Mouse (Mus musculus) ovary, postnatal 10 days (tissue): ENCODE measurements around the gene Thy1.

ENCODE experiments used
- DNase-seq: peaks from one replicate; pipeline ENCODE4 v3.0.0; 2022; ENCODE audit warnings: low spot score

Gene Thy1

DNA sequence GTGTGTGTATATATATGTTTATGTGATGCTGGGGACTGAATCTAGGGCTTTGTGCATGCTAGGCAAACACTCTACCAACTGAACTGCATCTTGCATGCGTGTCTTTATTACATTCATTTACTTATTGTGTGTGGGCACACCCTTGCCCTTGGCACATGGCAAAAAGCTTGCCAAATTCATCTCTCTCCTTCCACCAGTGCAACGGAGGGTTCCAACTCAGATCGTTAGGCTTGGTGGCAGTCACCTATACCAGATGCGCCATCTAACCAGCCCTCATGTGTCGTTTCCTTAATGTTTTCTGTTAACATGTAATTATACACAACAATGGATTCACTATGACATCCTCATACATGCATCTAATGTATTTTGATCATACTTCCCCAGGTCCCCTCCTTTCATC is 39.1 kb downstream of the Thy1 start:
- DNase-seq = no peak

DNA sequence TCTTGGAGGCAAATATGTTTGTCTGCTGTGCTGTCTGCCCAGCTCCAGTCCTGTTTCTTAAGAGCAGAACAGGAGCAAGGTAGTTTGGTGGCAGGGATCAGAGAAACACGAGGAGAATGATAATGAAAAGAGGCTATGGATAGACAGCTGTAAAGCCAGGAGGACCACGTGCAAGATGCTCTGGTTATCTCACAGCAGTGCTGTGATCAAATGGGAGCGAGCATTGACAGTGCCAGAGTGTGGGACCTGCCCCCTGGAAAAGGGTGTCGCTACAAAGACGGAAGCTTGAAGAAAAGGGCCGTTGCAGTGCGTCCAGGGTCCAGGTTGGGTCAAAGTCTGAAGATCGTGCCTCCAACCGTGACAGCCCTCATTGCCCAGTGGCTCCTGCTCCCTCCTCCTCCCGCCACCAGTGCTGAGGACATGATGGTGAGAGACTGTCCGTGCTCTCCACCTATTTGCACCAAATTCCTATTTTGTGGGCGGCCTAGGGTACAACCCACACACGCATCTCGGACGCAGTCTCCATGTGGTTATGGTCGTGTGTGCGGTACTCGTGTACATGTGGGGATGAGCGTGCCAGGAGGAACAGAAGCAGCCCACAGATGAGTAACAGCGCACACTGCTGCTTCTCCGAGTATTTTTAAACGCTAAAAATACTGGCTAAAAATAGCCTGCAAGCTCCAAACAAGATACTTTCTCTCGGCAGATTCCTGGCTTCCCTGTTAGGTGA is 40.4 kb downstream of the Thy1 start:
- no peak for DNase-seq

DNA sequence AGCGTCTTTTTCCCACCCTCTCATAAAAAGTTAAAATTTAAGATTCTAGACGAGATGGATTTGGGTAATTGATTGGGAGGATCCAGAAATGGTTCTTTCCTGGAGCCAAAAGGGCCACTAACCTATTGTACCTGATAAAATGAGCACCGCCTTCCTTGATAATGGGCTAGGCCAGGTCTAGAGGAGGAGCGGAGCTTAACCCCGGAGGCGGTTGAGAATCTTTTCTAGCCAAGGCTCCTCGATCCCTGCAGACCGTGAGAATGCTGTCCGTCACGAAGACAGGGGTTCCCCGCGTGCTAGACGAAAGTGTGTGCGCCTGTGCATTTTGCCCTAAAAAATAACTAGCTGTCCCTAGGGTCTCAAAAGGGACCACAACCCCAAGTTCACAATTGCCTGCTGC is 41.1 kb downstream of the Thy1 start:
- no peak for DNase-seq

DNA sequence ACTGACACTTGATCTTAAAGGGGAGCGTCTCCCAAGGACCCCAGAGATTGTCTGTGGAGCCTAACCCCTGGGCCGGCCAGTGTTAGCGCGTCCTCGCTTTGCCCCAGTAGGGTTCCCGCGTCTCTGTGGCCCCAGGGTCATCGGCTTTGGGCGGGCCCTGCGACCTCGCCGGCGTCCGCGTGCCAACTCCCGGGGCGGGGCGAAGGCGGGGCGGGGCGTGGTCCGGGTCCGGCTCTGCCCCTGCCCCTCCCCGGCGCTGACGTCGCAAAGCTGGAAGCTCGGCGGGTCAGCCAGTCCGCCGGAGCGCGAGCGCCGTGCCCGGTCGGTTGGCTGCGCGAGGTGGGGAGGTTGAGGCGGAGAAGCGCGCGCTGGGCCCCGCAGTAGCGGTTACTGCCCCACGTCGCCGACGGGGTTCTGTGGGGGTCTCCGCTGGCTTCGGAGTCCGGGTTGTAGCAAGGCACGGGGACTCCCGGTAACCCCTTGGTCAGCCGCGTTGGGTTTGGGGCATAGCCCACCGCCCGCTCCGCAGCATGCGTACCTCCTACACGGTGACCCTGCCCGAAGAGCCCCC is 41.6 kb downstream of the Thy1 start:
- DNase-seq = peak; percentile 93

DNA sequence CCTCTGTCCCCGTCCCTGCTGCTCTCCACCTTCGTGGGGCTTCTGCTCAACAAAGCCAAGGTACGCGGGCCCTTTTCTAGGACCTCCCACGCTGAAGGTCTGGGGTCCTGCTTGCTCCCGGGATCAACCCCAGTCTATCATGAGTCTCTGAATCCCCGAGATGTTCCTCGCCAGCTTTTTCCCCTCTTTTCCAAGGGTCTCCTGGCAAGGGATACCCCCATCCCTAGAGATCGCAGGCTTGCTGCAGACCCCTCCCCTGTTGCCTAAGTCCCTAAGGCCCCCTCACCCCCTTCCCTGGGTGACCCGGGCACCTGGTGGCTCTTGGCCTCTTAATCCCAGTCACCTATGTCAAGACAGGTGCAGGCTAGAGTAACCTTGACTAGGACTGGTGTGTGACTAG is 42.1 kb downstream of the Thy1 start:
- no peak for DNase-seq

DNA sequence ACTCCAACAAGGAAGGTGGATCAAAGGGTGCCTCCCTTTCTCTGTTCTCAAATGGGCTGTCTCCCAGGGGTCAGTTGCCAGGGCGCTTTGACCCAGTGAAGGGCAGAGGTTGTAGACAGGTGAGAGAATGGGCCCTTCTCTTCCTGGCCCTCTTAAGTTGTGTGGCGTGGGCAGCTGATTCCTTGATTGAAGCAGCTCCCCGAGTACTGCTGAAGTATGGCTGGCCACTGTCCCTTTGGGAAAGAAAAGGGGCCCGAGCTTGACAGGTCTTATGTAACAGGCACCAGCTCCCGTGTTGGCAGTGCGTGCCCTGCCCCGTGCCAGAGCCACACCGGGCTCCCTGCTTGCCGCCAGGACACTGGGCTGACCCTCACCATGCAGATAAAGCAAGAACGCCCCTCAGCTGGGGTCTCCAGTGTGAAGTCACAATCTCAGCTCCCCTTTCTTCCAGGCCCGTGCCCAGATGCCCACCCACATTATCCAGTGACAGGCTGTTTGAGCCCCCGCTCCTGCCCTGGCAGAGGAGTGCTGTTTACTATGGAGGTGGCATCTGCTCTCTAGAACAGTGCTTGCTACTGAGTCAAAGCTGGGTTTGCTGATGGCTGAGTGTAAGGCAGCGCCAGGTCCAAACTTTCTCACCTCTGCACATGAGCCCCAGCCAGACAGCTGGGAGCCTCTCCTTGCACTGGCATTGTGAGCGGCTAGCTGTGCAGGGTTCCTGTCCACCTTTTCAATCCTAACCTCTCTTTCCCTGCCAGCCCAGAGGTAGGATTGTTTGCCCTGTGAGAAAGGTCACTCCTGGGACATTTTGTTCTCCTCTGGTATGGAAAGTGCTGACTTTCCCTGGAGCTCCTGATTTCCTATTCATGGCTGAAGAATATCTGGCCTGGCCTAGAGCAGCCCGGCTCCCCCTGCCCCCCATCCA is 42.8 kb downstream of the Thy1 start:
- DNase-seq = no peak

DNA sequence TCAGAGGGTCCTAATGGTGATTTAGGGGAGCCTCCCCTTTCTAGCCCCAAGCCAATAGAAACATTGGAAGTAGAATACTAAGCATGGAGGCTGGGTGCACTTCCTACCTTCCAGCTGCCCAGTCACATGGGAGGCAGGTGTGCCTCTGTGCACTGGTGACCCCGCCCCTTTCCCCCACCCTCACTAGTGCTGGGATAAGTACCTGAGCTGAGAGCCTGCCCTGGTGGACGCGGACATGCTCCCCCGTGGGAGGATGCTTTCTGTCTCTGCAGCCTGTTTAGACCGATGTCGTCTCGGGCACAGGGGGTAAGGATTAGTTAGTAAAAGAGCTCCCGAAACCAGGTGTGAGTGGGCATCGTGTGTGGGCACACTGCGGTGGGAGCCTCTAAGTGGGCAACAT is 43.8 kb downstream of the Thy1 start:
- no peak for DNase-seq

DNA sequence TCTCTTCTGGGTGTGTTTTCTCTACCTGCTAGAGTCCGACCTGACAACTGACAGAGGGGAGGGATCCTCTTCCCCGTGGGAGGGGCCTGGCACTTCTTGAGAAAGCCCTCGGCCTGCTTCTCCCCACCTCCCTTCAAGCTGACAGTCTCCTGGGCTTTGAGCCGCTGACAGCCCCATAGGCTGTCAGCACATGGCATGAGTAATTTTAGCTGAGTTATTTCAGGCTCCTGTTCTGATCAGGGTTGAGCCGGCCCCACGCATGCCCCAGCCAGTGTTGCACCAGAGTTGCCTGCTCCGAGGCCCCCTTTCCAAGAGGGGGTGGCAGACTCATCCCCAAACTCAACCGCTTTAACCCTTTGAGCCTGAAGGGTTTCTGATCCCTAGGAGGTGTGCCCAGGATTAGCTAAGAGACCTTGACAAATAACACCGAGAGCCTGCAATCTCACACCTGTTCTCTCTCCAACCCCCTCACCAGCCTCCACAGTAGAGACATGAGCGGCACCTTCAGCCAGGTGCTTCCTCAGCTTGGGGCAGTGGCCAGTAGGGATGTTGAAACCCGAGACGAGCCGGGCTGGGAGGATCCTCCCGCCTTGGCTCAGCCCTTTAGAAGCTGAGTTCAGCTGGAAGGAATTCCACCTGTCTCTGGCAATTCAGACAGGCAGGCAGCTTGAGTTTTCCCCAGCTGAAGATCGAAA is 44.7 kb downstream of the Thy1 start:
- no peak for DNase-seq

DNA sequence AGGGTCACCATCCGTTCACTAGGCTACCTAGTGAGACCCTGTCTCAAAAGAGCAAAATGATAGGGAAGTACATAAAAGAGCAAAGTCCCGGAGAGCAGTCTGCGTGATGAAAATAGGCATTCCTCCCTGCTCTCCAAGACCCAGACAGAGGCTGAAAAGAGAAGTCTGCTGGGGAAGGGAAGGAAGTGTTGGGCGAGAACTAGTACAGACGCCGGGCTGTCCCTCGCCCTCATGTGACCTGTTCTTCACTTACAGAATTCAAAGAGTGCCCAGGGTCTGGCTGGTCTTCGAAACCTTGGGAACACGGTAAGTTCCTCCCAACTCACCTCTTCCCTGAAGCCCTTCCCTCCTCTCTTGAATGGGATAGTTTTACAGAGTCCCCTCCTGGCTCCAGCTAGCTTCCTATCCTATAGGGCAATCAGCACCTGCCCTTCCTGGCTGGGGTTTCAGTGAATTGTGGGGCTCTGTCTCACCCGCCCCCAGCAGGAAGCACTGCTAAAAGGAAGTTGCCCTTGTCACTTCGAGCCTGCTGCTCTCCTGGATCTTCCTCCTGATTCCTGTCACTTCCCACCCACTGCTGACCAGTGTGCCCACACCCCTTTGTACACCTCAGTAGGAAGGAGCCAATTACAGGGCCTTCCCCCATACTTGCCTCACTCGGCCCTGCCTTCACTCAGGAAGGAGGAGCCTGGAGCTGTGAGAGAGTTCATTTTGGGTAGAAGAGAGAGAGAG is 45.9 kb downstream of the Thy1 start:
- no peak for DNase-seq

DNA sequence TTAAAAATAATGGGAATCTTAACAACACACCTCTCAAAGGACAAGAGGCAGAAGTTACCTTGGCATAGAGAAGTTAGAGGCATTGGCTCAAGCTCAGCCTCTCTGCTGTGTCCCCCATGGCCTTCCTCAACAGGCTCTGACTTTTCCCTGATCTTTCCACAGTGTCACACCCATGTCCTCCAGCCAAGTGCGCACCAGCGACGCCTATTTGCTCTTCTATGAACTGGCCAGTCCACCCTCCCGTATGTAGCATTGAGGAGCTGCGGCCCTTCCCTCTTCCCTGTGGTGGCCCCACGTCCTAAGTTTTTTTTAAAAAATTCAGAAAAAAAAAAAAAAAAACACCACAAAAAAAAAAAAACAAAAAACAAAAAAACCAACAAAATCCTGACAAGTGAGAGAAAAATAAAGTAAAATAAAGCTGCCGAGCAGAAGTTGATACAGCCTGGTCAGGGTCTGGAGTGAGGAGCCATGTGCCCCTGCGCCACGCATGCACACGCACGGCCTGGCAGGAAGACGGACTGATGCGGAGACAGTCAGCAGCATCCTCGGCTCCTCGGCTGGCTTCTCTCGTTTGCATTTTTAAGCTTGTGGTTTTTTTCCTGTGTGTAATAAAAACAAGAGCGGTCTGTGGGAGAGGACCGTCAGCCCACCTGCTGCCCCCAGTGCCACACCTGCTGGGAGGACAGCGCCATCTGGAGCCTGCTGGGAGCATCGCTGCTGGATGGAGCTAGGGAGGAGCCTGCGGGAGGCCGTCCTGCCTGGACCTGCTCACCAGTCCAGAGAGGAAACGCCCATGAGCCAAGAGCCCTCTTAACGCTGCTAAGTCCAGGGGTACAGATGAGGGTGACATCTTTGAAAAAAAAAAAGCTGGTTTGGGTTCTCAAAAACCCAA is 50.7 kb downstream of the Thy1 start:
- no peak for DNase-seq

DNA sequence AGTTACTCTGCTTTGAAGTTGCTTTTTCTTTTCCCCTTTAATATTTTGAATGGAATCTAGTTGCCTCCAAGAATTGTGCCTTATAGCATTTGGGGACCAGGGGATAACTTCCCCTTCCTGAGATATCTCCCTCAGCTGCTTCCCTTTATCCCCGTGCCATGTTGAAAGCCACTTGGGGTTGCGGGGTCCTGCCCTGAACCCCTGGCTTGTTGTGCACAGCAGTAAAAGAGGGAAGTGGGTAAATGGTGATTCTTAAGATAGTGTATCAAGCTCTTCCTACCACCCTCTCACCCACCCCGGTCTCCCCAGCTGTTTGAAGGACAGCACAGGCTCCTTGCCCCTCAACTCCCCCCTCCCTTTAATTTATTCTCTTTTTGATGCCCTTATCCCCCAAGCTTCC is 51.6 kb downstream of the Thy1 start:
- DNase-seq = no peak

DNA sequence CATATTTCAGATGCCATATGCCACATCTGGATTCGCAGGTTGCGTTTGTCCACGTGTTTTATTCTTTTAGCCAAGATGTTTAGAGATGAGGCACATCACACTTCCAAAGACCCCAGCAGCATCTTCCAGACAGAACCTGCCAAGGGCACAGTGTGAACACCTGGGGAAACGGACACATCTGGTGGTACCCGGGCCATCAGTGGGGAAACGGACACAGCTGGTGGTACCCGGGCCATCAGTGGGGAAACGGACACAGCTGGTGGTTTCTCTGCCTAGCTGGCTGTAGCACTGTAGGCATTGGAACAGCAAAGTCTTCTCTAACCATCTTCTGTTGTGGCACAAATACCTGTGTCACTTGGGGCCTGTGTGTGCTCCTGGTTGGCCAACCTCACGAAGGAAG is 52.6 kb downstream of the Thy1 start:
- no peak for DNase-seq

DNA sequence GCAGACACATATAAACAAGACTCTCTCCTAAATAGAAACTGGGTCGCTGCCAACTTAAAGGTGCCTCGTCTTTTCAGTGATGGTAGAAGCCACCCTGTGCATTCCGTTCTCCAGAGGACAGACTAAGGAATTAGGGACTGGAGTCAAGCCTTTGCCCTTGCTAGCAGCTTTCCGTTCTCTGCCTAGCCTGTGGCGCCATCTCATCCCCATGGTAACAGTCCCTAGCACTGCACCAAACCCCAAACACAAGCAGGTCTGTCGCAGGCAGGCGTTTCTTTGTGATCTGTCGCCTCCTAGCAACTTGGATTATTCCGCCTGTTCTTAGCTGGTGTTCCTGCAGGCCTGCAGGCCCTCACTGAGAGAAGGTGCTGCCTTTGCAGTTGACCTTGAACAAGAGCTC is 53.4 kb downstream of the Thy1 start:
- no peak for DNase-seq
